In genomic region chr14:33525272-33525983, GRCm38 (mm10) we compare ENCODE assay signal across 15 mouse cellular contexts. TPM values are rescaled to one million over a fixed set of nuclear protein-coding genes. Genes with fewer than 3 reads are reported as not detected.
DNase-seq lines count a peak whose midpoint lies in the region; ATAC-seq lines count a peak whose summit lies in the region.
"Had no signal": no experiment of that assay in that cellular context is flagged by ENCODE, and none has a peak within 500 bp of the region (broad histone marks: within the 10 kb centered on the region; RNA-seq: fewer than 3 reads in every experiment).

No protein-coding gene starts in this region.

- H3K27me3 ChIP-seq in neural tube, embryonic 11.5 days (ENCODE audit: control insufficient read depth, insufficient read depth, low read length): no peaks in the 10 kb centered on the region
- no peaks in the 10 kb centered on the region for H3K27me3 ChIP-seq in midbrain, embryonic 16.5 days (ENCODE audit: control insufficient read depth, insufficient read depth, low read depth, low read length)
- H3K27me3 ChIP-seq: heart, embryonic 13.5 days; liver, embryonic 12.5 days had no signal

- no peaks in the 10 kb centered on the region for H3K36me3 ChIP-seq in neural tube, embryonic 11.5 days (ENCODE audit: control insufficient read depth, insufficient read depth, low read length)
- H3K36me3 ChIP-seq in midbrain, embryonic 16.5 days (ENCODE audit: control insufficient read depth, insufficient read depth, low read length): no peaks in the 10 kb centered on the region
- H3K36me3 ChIP-seq: heart, embryonic 13.5 days; liver, embryonic 12.5 days had no signal

- H3K27ac ChIP-seq in neural tube, embryonic 11.5 days (ENCODE audit: low read depth, low read length): no peak overlapping the region
- H3K27ac ChIP-seq in midbrain, embryonic 16.5 days (ENCODE audit: low read length): peak overlapping the region; percentile 60
- H3K27ac ChIP-seq: heart, embryonic 13.5 days; liver, embryonic 12.5 days; macrophage had no signal

- H3K9me3 ChIP-seq in neural tube, embryonic 11.5 days (ENCODE audit: control insufficient read depth, low read length): no peaks in the 10 kb centered on the region
- no peaks in the 10 kb centered on the region for H3K9me3 ChIP-seq in midbrain, embryonic 16.5 days (replicated peaks; ENCODE audit: control insufficient read depth, low read length, poor library complexity, severe bottlenecking)
- H3K9me3 ChIP-seq: heart, embryonic 13.5 days; liver, embryonic 12.5 days had no signal

- no peak overlapping the region for H3K4me2 ChIP-seq in neural tube, embryonic 11.5 days (ENCODE audit: low read depth)
- H3K4me2 ChIP-seq in midbrain, embryonic 16.5 days (ENCODE audit: low read length): peak overlapping the region; percentile 45
- H3K4me2 ChIP-seq: heart, embryonic 13.5 days; liver, embryonic 12.5 days had no signal

- whole genome bisulfite sequencing in neural tube, embryonic 11.5 days: 66% methylated on average over 12 of the region's 12 CpGs
- 35% methylated on average over 12 of the region's 12 CpGs for WGBS in midbrain, embryonic 16.5 days

- H3K4me1 ChIP-seq in neural tube, embryonic 11.5 days (ENCODE audit: control insufficient read depth, insufficient read depth, low read length): no peaks in the 10 kb centered on the region
- peaks cover 10% of the 10 kb centered on the region; the same call in 1 of the 2 replicates for H3K4me1 ChIP-seq in midbrain, embryonic 16.5 days (ENCODE audit: control insufficient read depth, insufficient read depth, low read length)
- H3K4me1 ChIP-seq: heart, embryonic 13.5 days; liver, embryonic 12.5 days had no signal

- peak; percentile 48; the same call in 1 of the 2 replicates for ATAC-seq in neural tube, embryonic 11.5 days (ENCODE audit: insufficient read depth, low FRiP score, low TSS enrichment)
- peak; percentile 92 for ATAC-seq in midbrain, embryonic 16.5 days
- ATAC-seq: intestine, postnatal 0 days; liver, embryonic 12.5 days had no signal

- no peak overlapping the region for H3K4me3 ChIP-seq in neural tube, embryonic 11.5 days (ENCODE audit: low read depth, low read length)
- no peak overlapping the region for H3K4me3 ChIP-seq in midbrain, embryonic 16.5 days (ENCODE audit: low read depth, low read length)
- H3K4me3 ChIP-seq: heart, embryonic 13.5 days; liver, embryonic 12.5 days had no signal

- H3K9ac ChIP-seq in neural tube, embryonic 11.5 days (ENCODE audit: low read length): no peak overlapping the region
- H3K9ac ChIP-seq in midbrain, embryonic 16.5 days (ENCODE audit: low read depth, low read length): 0 out of 2 replicates have a peak overlapping the region, but pooled peaks have one; percentile 33
- H3K9ac ChIP-seq: heart, embryonic 13.5 days; liver, embryonic 12.5 days had no signal

- DNase-seq in embryo, embryonic 10.5 days (ENCODE audit: low spot score): peak; percentile 8
- no peak for DNase-seq in embryo, embryonic 9.5 days (ENCODE audit: extremely low spot score)
- DNase-seq in neural tube, embryonic 11.5 days (ENCODE audit: low spot score): peak; percentile 16
- no peak for DNase-seq in neural tube, embryonic 10.5 days (ENCODE audit: extremely low spot score, low spot score)
- no peak for DNase-seq in yolk sac, embryonic 10.5 days (ENCODE audit: low spot score)
- no peak for DNase-seq in testis, postnatal 14 days (ENCODE audit: low spot score)
- DNase-seq in kidney, postnatal 10 days: no peak
- DNase-seq: adrenal gland, postnatal 14 days; B cell, adult 2 months; thymus, postnatal 4 days had no signal

RNA-seq across cellular contexts. Expression of gene Frmpd2, which starts 53.9 kb away (rescaled TPM):
- not detected in 2 replicates for polyA plus RNA-seq in neural tube, embryonic 11.5 days (2014; fragmentation: Nextera tagmentation; extraction: Ambion mirVana)
- 0.22 and 0.48 TPM in 2 replicates for polyA plus RNA-seq in midbrain, embryonic 16.5 days (2015; fragmentation: Nextera tagmentation; extraction: Ambion mirVana)
- polyA plus RNA-seq: heart, embryonic 13.5 days; intestine, postnatal 0 days; liver, embryonic 12.5 days; macrophage had no signal

Comparison
In these comparisons a context has a peak if more than half of its experiments do, and no peak if none do; other contexts are left out.
1. DNase-seq: peak in embryo, embryonic 10.5 days (single experiment) and neural tube, embryonic 11.5 days (single experiment); none in embryo, embryonic 9.5 days (single experiment), neural tube, embryonic 10.5 days (single experiment), yolk sac, embryonic 10.5 days (single experiment), testis, postnatal 14 days (single experiment) and kidney, postnatal 10 days (single experiment).